Mouse (Mus musculus): ENCODE data around the gene Elmod3.

Gene Elmod3

DNA sequence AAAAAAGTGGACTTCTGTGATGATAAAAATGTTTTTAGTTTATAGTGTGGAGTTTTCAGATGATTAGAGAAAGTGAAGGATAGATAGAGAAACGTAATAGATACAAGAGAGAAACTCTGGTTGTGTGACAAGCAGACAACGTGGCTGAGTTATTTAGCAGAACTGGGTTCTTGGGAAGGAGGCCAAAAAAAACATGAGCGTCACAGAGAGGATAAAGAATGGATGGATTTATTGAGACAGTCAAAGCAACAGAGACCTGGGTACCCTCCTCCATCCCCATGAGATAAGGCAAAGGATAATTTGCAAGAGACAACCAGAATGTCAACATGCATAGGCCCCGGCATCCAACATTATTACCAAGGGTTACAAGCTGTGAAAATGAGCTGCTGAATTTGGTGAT, 12.0 kb upstream of the Elmod3 start:
- DNase-seq, result no peak

DNA sequence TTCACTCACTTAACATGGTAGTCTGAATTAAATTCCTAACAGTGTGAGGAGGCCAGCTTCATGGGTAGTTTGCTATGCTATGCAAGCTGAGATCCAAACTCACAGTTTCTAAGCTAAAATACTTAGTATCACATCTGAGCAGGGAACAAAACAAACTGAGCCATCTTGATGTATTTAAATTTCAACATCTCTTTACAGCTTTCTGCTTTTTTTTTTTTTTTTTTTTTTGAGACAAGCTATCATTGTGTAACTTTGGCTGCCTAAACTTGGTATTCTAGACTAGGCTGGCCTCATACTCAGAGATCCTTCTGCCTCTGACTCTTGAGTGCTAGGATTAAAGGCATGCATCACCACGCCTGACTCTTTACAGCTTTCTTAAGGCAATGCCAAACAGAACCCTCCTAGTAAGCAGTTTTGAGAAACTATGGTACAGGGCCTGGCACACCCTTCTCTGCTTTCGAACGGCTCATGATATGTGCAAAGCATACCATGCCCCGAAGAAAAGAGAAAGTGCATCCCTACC, 10.5 kb upstream of the Elmod3 start:
- DNase-seq, result no peak

DNA sequence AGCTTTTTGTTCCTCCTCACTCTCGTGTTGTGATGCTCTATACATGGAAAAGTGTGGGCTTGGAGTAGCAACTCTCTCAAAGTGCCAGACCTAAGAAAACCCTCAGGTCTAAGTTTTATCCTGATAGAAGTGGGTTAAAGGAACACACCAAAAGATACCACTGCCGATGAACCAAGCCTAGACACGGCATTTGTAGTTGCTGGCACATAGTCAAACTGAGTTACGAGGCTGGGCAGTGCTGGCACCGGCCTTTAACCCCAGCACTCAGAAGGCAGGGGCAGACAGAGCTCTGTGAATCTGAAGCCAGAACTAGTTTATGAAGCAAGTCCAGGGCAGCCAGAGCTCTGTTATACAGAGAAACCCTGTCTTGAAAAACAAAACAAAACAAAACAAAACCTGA, 9.5 kb upstream of the Elmod3 start:
- no peak for DNase-seq

DNA sequence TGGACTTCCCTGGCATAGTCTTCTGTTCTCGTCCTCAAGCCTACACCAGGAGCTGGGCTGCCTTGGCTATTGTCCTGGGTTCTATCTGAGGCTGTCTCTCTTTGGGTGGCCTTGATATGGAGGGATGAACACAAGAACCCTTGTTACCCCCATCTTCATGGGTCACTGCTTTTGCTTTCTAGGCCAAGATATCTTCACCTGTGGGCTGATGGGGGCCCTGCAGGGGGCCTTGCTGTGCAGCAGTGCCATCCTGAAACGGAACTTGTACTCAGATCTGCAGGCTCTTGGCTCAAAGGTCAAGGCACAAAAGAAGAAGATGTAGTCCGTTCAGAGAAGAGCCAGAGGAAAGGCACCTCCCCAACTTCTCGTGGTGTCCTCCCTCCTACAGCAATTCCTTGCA, 8.8 kb upstream of the Elmod3 start:
- DNase-seq, result no peak

DNA sequence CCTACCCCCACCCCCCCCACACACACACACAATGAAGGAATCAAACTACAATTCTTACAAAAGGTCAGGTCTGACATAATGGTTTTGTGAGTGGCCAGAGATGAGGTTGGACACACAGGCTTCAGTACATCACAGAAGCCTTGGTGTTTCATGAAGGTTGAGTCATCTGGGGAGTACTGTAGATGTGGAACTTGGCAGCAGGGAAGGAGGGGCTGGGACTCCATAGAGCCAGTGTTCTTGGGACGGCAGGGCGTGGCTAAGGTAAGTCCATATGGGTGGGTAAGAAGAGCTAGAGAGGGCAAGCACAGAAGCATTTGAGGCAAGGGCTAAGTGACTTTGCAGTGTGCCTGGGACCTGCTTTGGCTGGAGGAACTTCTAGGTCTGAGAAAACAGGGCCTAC, 5.9 kb upstream of the Elmod3 start:
- no peak for DNase-seq

DNA sequence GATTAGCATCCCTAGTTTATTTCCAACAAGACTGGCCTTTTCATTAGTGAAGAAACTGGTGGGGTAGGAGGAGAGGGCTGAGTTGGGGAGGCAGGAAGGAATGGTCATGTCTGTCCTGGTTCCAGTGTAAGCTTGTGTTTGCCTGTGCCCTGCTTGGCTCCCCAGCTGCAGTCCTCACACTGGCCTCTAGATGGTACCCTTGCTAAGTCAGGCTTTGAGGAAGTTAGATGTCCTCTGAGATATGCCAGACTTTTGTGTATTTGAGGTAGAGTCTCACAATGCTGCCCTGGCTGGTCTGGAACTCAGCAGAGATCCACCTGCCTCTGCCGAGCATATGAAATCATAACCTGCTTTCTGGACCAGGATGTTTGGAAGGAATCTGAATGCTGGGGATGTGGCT, 3.5 kb upstream of the Elmod3 start:
- DNase-seq, result peak; percentile 76 to 81

DNA sequence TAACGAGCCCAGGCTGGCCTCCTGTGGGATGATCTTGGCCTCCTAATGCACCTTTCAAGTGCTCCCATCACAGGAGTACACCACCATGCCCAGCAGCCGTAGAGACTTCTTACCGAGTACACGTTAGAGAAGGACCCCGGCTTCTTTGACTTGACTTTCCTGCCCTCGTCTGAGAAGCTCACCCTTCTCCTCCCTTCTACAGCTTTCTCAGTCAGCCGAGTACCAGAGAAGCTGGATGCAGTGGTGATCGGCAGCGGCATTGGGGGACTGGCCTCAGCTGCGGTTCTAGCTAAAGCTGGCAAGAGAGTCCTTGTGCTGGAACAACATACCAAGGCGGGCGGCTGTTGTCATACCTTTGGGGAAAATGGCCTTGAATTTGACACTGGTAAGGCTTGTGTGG, 2.6 kb upstream of the Elmod3 start:
- DNase-seq, result no peak

GRCm38 (mm10) chr6:72600216-72600615, 2.0 kb upstream of the Elmod3 start:
- no peak for DNase-seq

GRCm38 (mm10) chr6:72598791-72599557, 761 bp upstream of the Elmod3 start:
- DNase-seq, result peak in 1 of 2 experiments; percentile 41

DNA sequence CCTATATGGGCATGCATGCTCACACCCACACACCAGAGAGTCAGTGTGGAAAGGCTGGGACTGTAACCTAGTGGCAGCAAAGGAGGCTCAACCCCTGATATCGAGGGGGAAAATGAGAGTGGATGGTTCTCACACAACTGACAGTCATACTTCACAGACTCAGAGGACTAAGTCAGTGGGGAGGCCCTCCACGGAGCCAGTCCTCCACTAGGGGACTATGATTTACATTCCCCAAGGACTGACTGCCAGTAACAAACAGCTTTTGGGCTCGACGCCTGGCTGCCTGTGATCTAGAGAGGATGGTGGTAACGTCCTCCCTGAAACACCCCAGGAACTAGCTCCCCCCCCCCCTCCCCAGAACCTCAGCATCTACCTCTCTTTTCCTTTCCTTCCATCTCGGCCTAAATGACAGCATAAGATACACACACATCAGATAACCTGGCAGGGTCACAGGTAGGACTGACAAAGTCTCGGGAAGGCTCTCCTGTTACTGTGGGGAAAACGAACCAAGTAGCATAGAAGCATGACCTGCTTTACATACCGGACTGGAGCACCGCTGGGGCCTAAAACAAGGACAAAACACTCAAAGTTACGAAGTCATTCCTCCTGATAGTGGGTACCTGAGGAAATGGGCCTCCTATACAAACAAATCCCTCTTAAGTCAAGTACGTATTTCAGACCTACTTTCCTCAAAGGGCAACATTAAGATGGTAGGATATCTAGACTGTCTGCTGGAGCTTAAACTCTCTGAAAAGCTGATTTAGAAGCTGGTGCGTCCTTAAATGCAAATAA, 934 bp downstream of the Elmod3 start:
- DNase-seq, result no peak

- no peak for DNase-seq
Measured at GRCm38 (mm10) chr6:72593914-72594313, 4.3 kb downstream of the Elmod3 start.

- DNase-seq, result no peak
Measured at GRCm38 (mm10) chr6:72593011-72593803, 5.0 kb downstream of the Elmod3 start.

GRCm38 (mm10) chr6:72590111-72590510, 8.1 kb downstream of the Elmod3 start:
- DNase-seq, result no peak

- no peak for DNase-seq
Measured at GRCm38 (mm10) chr6:72588307-72588706, 9.9 kb downstream of the Elmod3 start.

DNA sequence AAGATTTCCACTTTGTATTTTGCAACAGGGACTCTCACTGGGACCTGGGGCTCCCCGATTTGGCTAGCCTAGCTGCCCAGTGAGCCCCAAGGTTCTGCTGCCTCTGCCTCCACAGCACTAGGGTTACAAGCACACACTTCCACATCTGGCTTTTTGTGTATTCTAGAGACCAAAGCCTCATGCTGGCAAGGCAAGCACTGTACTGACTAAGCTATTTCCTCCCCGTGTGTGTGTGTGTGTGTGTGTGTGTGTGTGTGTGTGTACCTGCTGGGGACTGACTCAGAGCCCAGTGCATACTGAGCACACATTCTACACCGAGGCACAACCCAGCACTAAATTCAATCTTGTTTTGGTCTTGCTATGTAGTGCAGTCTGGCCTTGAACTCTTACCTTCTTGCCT, 11.5 kb downstream of the Elmod3 start:
- DNase-seq, result no peak

DNA sequence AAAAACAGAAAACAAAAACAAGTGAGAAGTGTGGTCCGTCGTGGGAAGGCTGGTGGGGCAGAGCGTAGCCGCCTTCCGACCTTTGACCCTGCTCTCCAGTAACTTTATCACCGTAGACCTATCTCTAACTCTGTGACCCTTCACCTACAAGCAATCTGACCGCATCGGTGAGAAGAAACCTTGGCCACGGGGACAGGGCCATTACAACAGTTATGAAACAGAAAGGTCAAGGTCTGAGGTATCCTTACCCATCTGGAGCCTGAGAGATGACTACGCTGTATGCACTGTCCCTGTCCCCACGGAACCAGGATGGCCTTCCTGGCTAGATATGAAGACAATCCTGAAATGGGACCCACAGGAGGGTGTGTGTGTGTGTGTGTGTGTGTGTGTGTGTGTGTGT, 14.1 kb downstream of the Elmod3 start:
- DNase-seq, result no peak

GRCm38 (mm10) chr6:72583211-72583839, 14.9 kb downstream of the Elmod3 start:
- no peak for DNase-seq

- DNase-seq, result no peak
Measured at GRCm38 (mm10) chr6:72581625-72582382, 16.4 kb downstream of the Elmod3 start.

DNA sequence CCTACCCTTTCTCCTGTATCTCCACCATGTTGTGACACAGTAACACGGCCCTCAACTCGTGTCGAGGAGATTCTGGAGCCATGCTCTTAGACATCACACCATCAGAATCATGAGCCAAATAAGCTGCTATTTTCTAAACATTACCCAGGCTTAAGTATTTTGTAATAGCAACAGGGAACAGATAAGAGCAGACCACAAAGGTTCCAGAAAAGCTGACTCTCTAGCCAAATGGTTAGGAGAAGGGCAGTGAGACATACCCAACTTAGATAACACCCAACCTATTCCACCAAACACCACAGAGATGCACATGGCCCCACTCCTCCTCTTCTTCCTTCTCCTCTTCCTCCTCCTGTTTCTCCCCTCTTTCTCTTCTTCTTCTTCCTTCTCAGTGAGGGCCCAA, 22.2 kb downstream of the Elmod3 start:
- DNase-seq, result no peak

- DNase-seq, result no peak
Measured at GRCm38 (mm10) chr6:72571826-72572225, 26.4 kb downstream of the Elmod3 start.

DNA sequence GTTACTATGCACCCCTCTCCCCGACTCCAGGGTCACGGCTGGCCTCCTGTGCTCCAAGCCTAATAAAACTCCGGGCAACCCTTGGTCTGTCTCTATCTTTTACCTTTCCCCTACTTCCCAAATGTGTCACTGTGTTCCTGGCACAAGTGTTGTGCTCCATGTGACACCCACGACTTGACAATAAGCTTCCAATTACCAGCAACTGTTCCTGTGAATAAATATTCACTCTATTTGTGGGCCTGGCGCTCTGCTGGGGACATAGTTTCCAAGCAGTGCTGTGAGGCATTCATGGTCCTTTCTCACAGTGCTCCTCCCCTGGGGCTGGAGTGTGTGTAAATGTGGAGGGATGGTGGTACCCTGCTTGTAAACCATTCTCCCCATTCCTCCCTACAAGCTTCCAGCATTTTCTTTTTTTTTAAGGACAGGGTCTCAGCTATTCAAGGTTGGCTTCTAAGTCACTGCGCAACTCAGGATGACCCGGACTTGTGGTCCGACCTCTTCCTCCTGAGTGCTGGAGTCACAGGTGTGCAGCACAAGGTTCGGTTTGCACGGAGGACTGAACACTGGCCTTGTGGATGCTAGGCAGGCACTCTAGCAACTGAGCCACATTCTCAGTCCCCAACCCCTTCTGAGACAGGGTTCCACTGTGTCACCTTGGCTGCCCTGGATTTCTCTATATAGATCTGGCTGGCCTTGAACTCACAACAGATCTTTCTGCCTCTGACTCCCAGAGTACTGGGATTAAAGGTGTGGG, 27.4 kb downstream of the Elmod3 start:
- no peak for DNase-seq

Measured in cerebellum, adult 18-20 months (tissue).